In the genomic region with DNA sequence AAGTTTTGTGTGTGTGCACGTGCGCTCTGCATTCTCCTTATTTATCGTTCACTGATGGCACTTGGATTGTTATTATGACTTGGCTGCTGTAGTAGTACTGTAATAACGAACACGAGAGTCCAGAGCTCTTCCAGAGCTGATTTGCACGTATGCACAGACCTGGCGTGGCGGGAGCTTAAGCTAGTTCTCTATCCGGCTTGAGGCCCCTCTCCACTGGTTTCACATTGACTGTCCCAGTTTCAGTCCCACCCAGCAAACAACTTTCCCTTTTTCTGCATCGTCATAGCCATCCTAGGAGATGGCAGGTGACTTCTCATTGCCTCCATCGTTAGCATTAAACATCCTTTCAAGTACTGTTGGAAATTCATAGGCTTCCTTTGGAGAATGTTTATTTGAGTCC, we compare ENCODE assay signal across 27 mouse cellular contexts.
DNase-seq lines count a peak whose midpoint lies in the region; ATAC-seq and TF ChIP-seq lines count a peak whose summit lies in the region.
"Had no signal": no experiment of that assay in that cellular context is flagged by ENCODE, and none has a peak within 500 bp of the region (broad histone marks: within the 10 kb centered on the region; RNA-seq: fewer than 3 reads in every experiment).

No protein-coding gene starts in this region.

- no peak for ATAC-seq in hindbrain, postnatal 0 days
- no peak for ATAC-seq in hindbrain, embryonic 12.5 days (ENCODE audit: low FRiP score)
- ATAC-seq in midbrain, embryonic 15.5 days (replicated peaks) = peak; percentile 61
- ATAC-seq: lung, postnatal 0 days had no signal

- no peaks in the 10 kb centered on the region for H3K4me1 ChIP-seq in hindbrain, postnatal 0 days (ENCODE audit: insufficient read depth, low read length)
- 0 out of 2 replicates have a peak, but pooled peaks cover 3% of the 10 kb centered on the region for H3K4me1 ChIP-seq in hindbrain, embryonic 12.5 days
- peaks cover 7% of the 10 kb centered on the region for H3K4me1 ChIP-seq in midbrain, embryonic 15.5 days
- H3K4me1 ChIP-seq: embryonic facial prominence, embryonic 13.5 days; limb, embryonic 10.5 days; limb, embryonic 15.5 days; liver, embryonic 13.5 days had no signal

- H3K9me3 ChIP-seq in hindbrain, postnatal 0 days (ENCODE audit: low read length) = no peaks in the 10 kb centered on the region
- no peaks in the 10 kb centered on the region for H3K9me3 ChIP-seq in hindbrain, embryonic 12.5 days (replicated peaks)
- H3K9me3 ChIP-seq in midbrain, embryonic 15.5 days = no peaks in the 10 kb centered on the region
- H3K9me3 ChIP-seq: embryonic facial prominence, embryonic 13.5 days; limb, embryonic 10.5 days; limb, embryonic 15.5 days; liver, embryonic 13.5 days had no signal

- 65% methylated on average over 11 of the region's 11 CpGs for WGBS in hindbrain, postnatal 0 days
- 87% methylated on average over 11 of the region's 11 CpGs for WGBS in hindbrain, embryonic 12.5 days
- 64% methylated on average over 11 of the region's 11 CpGs for WGBS in midbrain, embryonic 15.5 days

- no peak overlapping the region for H3K4me3 ChIP-seq in hindbrain, postnatal 0 days (ENCODE audit: low read length)
- no peak overlapping the region for H3K4me3 ChIP-seq in hindbrain, embryonic 12.5 days
- H3K4me3 ChIP-seq in midbrain, embryonic 15.5 days = no peak overlapping the region
- H3K4me3 ChIP-seq: embryonic facial prominence, embryonic 13.5 days; gastrocnemius, adult 2 months; limb, embryonic 10.5 days; limb, embryonic 15.5 days; liver, embryonic 13.5 days had no signal

- TF ChIP-seq CTCF in hindbrain, postnatal 0 days (IDR thresholded peaks at IDR 0.05; ENCODE audit: low read depth) = no peak

- no peak overlapping the region for H3K4me2 ChIP-seq in hindbrain, postnatal 0 days (ENCODE audit: low read depth, low read length)
- H3K4me2 ChIP-seq in hindbrain, embryonic 12.5 days (replicated peaks) = no peak overlapping the region
- no peak overlapping the region for H3K4me2 ChIP-seq in midbrain, embryonic 15.5 days
- H3K4me2 ChIP-seq: embryonic facial prominence, embryonic 13.5 days; heart, embryonic 11.5 days; hindbrain, embryonic 14.5 days; limb, embryonic 15.5 days; liver, embryonic 13.5 days had no signal

- no peak overlapping the region for H3K27ac ChIP-seq in hindbrain, postnatal 0 days
- no peak overlapping the region for H3K27ac ChIP-seq in hindbrain, embryonic 12.5 days
- 0 out of 2 replicates have a peak overlapping the region, but pooled peaks have one; percentile 16 for H3K27ac ChIP-seq in midbrain, embryonic 15.5 days
- H3K27ac ChIP-seq: embryonic facial prominence, embryonic 13.5 days; gastrocnemius, adult 2 months; limb, embryonic 10.5 days; limb, embryonic 15.5 days; liver, embryonic 13.5 days; macrophage had no signal

- no peaks in the 10 kb centered on the region for H3K27me3 ChIP-seq in hindbrain, postnatal 0 days (ENCODE audit: insufficient read depth, low read length)
- H3K27me3 ChIP-seq in hindbrain, embryonic 12.5 days = no peaks in the 10 kb centered on the region
- no peaks in the 10 kb centered on the region for H3K27me3 ChIP-seq in midbrain, embryonic 15.5 days (replicated peaks)
- H3K27me3 ChIP-seq: embryonic facial prominence, embryonic 13.5 days; limb, embryonic 15.5 days; liver, embryonic 13.5 days had no signal

- no peaks in the 10 kb centered on the region for H3K36me3 ChIP-seq in hindbrain, postnatal 0 days (ENCODE audit: insufficient read depth, low read length)
- H3K36me3 ChIP-seq in hindbrain, embryonic 12.5 days = no peaks in the 10 kb centered on the region
- H3K36me3 ChIP-seq in midbrain, embryonic 15.5 days (replicated peaks) = no peaks in the 10 kb centered on the region
- H3K36me3 ChIP-seq: embryonic facial prominence, embryonic 13.5 days; limb, embryonic 10.5 days; limb, embryonic 15.5 days; liver, embryonic 13.5 days had no signal

- no peak overlapping the region for H3K9ac ChIP-seq in hindbrain, postnatal 0 days (replicated peaks; ENCODE audit: low read length)
- H3K9ac ChIP-seq in hindbrain, embryonic 12.5 days = no peak overlapping the region
- no peak overlapping the region for H3K9ac ChIP-seq in midbrain, embryonic 15.5 days
- H3K9ac ChIP-seq: embryonic facial prominence, embryonic 13.5 days; hindbrain, embryonic 14.5 days; limb, embryonic 15.5 days; liver, embryonic 13.5 days had no signal

- DNase-seq in hindbrain, postnatal 0 days (ENCODE audit: low spot score) = peak; percentile 12
- DNase-seq in A20 (ENCODE audit: low read depth, low spot score) = peak; percentile 81
- DNase-seq in CD4-positive helper T cell, adult 2 months (ENCODE audit: low read depth, low spot score) = peak; percentile 21
- DNase-seq in adrenal gland, postnatal 25 days = no peak
- DNase-seq in cerebellum, adult 8-10 months = no peak
- DNase-seq: adrenal gland, adult 8-10 months; cerebellum, adult 11 months; cerebellum, adult 9-11 months; gastrocnemius, adult 2 months; gastrocnemius, postnatal 36 days; heart, adult 18-20 months; heart, postnatal 4 days; kidney, adult 2 months; kidney, postnatal 36 days; layer of hippocampus, postnatal 36 days; liver, embryonic 13.5 days; lung, adult 18-20 months; thymus, postnatal 4 days had no signal

Comparison
In these comparisons a context has a peak if more than half of its experiments do, and no peak if none do; other contexts are left out.
1. DNase-seq: peak in hindbrain, postnatal 0 days (single experiment), A20 (single experiment) and CD4-positive helper T cell, adult 2 months (single experiment); none in adrenal gland, postnatal 25 days (single experiment) and cerebellum, adult 8-10 months (single experiment).